8 mouse cellular contexts compared by ENCODE assay signal in genomic region chr10:68464943-68465342, GRCm38 (mm10).
DNase-seq lines count a peak whose midpoint lies in the region; ATAC-seq and TF ChIP-seq lines count a peak whose summit lies in the region.

No protein-coding gene starts in this region.

- H3K9ac ChIP-seq in forebrain, embryonic 11.5 days (ENCODE audit: low read length), result no peak overlapping the region
- H3K9ac ChIP-seq in forebrain, embryonic 16.5 days (replicated peaks; ENCODE audit: low read depth, low read length), result no peak overlapping the region
- H3K9ac ChIP-seq in midbrain, postnatal 0 days (replicated peaks; ENCODE audit: low read length, poor library complexity, severe bottlenecking), result no peak overlapping the region
- H3K9ac ChIP-seq in stomach, embryonic 16.5 days (ENCODE audit: low read length), result no peak overlapping the region

- no peaks in the 10 kb centered on the region for H3K27me3 ChIP-seq in forebrain, embryonic 11.5 days (ENCODE audit: control insufficient read depth, insufficient read depth, low read length)
- H3K27me3 ChIP-seq in forebrain, embryonic 16.5 days (replicated peaks; ENCODE audit: control insufficient read depth, insufficient read depth, low read length), result no peaks in the 10 kb centered on the region
- H3K27me3 ChIP-seq in midbrain, postnatal 0 days (ENCODE audit: insufficient read depth, low read length), result no peaks in the 10 kb centered on the region
- no peaks in the 10 kb centered on the region for H3K27me3 ChIP-seq in stomach, embryonic 16.5 days (ENCODE audit: control insufficient read depth, insufficient read depth, low read length)

- peak; percentile 80 for DNase-seq in forebrain, embryonic 11.5 days (ENCODE audit: low spot score)
- peak; percentile 13 for DNase-seq in WW6 (ENCODE audit: low read depth, low spot score)
- DNase-seq in embryo, embryonic 11 days, result peak; percentile 88
- DNase-seq in heart, postnatal 25 days (ENCODE audit: low spot score), result peak; percentile 23
- peak; percentile 75 to 85 for DNase-seq in left cerebral cortex, adult 2 months (ENCODE audit: extremely low spot score in 1 of 2, low spot score in 2 of 2)
- DNase-seq in midbrain, postnatal 0 days (ENCODE audit: low spot score), result peak; percentile 82

- H3K36me3 ChIP-seq in forebrain, embryonic 11.5 days (ENCODE audit: control insufficient read depth, insufficient read depth, low read length), result no peaks in the 10 kb centered on the region
- H3K36me3 ChIP-seq in forebrain, embryonic 16.5 days (ENCODE audit: control insufficient read depth, insufficient read depth), result no peaks in the 10 kb centered on the region
- no peaks in the 10 kb centered on the region for H3K36me3 ChIP-seq in midbrain, postnatal 0 days (ENCODE audit: insufficient read depth, low read length)
- H3K36me3 ChIP-seq in stomach, embryonic 16.5 days (ENCODE audit: control insufficient read depth, insufficient read depth, low read length), result no peaks in the 10 kb centered on the region

- peak; percentile 84 for TF ChIP-seq CTCF in left cerebral cortex, adult 2 months (IDR thresholded peaks at IDR 0.05)
- TF ChIP-seq CTCF in midbrain, postnatal 0 days (IDR thresholded peaks at IDR 0.05), result peak; percentile 85

- H3K4me1 ChIP-seq in forebrain, embryonic 11.5 days (replicated peaks; ENCODE audit: control insufficient read depth, insufficient read depth, low read length), result no peaks in the 10 kb centered on the region
- H3K4me1 ChIP-seq in forebrain, embryonic 16.5 days (replicated peaks; ENCODE audit: control insufficient read depth, insufficient read depth, low read length), result no peaks in the 10 kb centered on the region
- no peaks in the 10 kb centered on the region for H3K4me1 ChIP-seq in midbrain, postnatal 0 days (ENCODE audit: insufficient read depth, low read length)
- 0 out of 2 replicates have a peak, but pooled peaks cover 3% of the 10 kb centered on the region for H3K4me1 ChIP-seq in stomach, embryonic 16.5 days (ENCODE audit: control insufficient read depth, insufficient read depth, low read length)

- H3K4me2 ChIP-seq in forebrain, embryonic 11.5 days (ENCODE audit: low read depth, low read length, severe bottlenecking), result no peak overlapping the region
- no peak overlapping the region for H3K4me2 ChIP-seq in forebrain, embryonic 16.5 days (ENCODE audit: low read length)
- H3K4me2 ChIP-seq in midbrain, postnatal 0 days (ENCODE audit: low read depth, low read length, poor library complexity, severe bottlenecking), result no peak overlapping the region
- no peak overlapping the region for H3K4me2 ChIP-seq in stomach, embryonic 16.5 days (ENCODE audit: low read depth, low read length)

- H3K4me3 ChIP-seq in forebrain, embryonic 11.5 days (ENCODE audit: low read depth, low read length), result no peak overlapping the region
- H3K4me3 ChIP-seq in forebrain, embryonic 16.5 days (replicated peaks; ENCODE audit: low read length), result no peak overlapping the region
- H3K4me3 ChIP-seq in left cerebral cortex, adult 2 months, result no peak overlapping the region
- no peak overlapping the region for H3K4me3 ChIP-seq in midbrain, postnatal 0 days (ENCODE audit: low read depth, low read length)
- no peak overlapping the region for H3K4me3 ChIP-seq in stomach, embryonic 16.5 days (replicated peaks; ENCODE audit: low read length)

- no peak for ATAC-seq in forebrain, embryonic 11.5 days (replicated peaks; ENCODE audit: low FRiP score)
- no peak for ATAC-seq in forebrain, embryonic 16.5 days
- ATAC-seq in midbrain, postnatal 0 days (ENCODE audit: low FRiP score), result no peak
- ATAC-seq in stomach, embryonic 16.5 days (ENCODE audit: insufficient read depth, low FRiP score), result peak; percentile 40; the same call in 1 of the 2 replicates

- 34% methylated on average over 7 of the region's 7 CpGs for WGBS in forebrain, embryonic 11.5 days
- WGBS in forebrain, embryonic 16.5 days, result 33% methylated on average over 7 of the region's 7 CpGs
- WGBS in midbrain, postnatal 0 days, result 30% methylated on average over 7 of the region's 7 CpGs
- WGBS in stomach, embryonic 16.5 days, result 17% methylated on average over 7 of the region's 7 CpGs

- no peaks in the 10 kb centered on the region for H3K9me3 ChIP-seq in forebrain, embryonic 11.5 days (ENCODE audit: control insufficient read depth, low read length)
- no peaks in the 10 kb centered on the region for H3K9me3 ChIP-seq in forebrain, embryonic 16.5 days (ENCODE audit: control insufficient read depth, low read length)
- no peaks in the 10 kb centered on the region for H3K9me3 ChIP-seq in midbrain, postnatal 0 days (ENCODE audit: low read length)
- no peaks in the 10 kb centered on the region for H3K9me3 ChIP-seq in stomach, embryonic 16.5 days (replicated peaks; ENCODE audit: control insufficient read depth, low read length)

- no peak overlapping the region for H3K27ac ChIP-seq in forebrain, embryonic 11.5 days (ENCODE audit: low read depth, low read length)
- no peak overlapping the region for H3K27ac ChIP-seq in forebrain, embryonic 16.5 days (ENCODE audit: low read length)
- H3K27ac ChIP-seq in left cerebral cortex, adult 2 months, result no peak overlapping the region
- H3K27ac ChIP-seq in midbrain, postnatal 0 days (ENCODE audit: low read depth, low read length), result no peak overlapping the region
- H3K27ac ChIP-seq in stomach, embryonic 16.5 days (ENCODE audit: low read length), result peak overlapping the region; percentile 2; the same call in 1 of the 2 replicates

- intact Hi-C loops in heart, postnatal 25 days (cut with DNase I), result loop anchor here (5.0 to 10.0 kb wide), 2 partner anchors 442 to 540 kb away; no protein-coding TSS in a partner anchor
- intact Hi-C loops in left cerebral cortex, adult 2 months (cut with DNase I), result loop anchor here (5.0 kb wide), 3 partner anchors 108 to 442 kb away; no protein-coding TSS in a partner anchor

Comparison
In these comparisons a context has a peak if more than half of its experiments do, and no peak if none do; other contexts are left out.
1. DNase-seq: peak in every context shown above with its lines; median percentile 88 in embryo, embryonic 11 days; 82 in midbrain, postnatal 0 days; 80 in forebrain, embryonic 11.5 days; 80 in left cerebral cortex, adult 2 months; 23 in heart, postnatal 25 days; 13 in WW6.